Mouse (Mus musculus): ENCODE measurements at regions not wholly inside any gene's neighbourhood (a gene's known extent, or its start where the extent isn't known, plus 50 kb on each side); places are given as distances from the start of the nearest gene placed in this dataset.

GRCm38 (mm10) chr10:100685748-100686147 is 95.5 kb downstream of the 1700017N19Rik start:
- ATAC-seq, result no peak

GRCm38 (mm10) chr10:100695944-100696343 is 105.7 kb downstream of the 1700017N19Rik start:
- ATAC-seq, result peak; percentile 46

GRCm38 (mm10) chr10:100699206-100699605 is 108.9 kb downstream of the 1700017N19Rik start:
- no peak for ATAC-seq

- no peak for ATAC-seq
These were observed 110.3 kb downstream of the 1700017N19Rik start for GRCm38 (mm10) chr10:100700281-100701205.

- ATAC-seq, result peak; percentile 52
These were observed 111.7 kb downstream of the 1700017N19Rik start for GRCm38 (mm10) chr10:100701938-100702337.

GRCm38 (mm10) chr10:100716084-100716667 is 125.9 kb downstream of the 1700017N19Rik start:
- ATAC-seq, result no peak

GRCm38 (mm10) chr10:100718574-100718973 is 128.3 kb downstream of the 1700017N19Rik start:
- ATAC-seq, result no peak

GRCm38 (mm10) chr10:100741269-100741668 is 151.0 kb downstream of the 1700017N19Rik start:
- no peak for ATAC-seq

GRCm38 (mm10) chr10:100742065-100742464 is 151.8 kb downstream of the 1700017N19Rik start:
- no peak for ATAC-seq

- no peak for ATAC-seq
These were observed 155.9 kb downstream of the 1700017N19Rik start for GRCm38 (mm10) chr10:100746151-100746550.

- no peak for ATAC-seq
These were observed 164.7 kb downstream of the 1700017N19Rik start for GRCm38 (mm10) chr10:100754957-100755356.

- no peak for ATAC-seq
These were observed 184.0 kb downstream of the 1700017N19Rik start for GRCm38 (mm10) chr10:100774252-100774651.

GRCm38 (mm10) chr10:100792166-100792565 is 201.9 kb downstream of the 1700017N19Rik start:
- ATAC-seq, result no peak

GRCm38 (mm10) chr10:100792569-100792968 is 202.3 kb downstream of the 1700017N19Rik start:
- no peak for ATAC-seq

GRCm38 (mm10) chr10:100795215-100795972 is 205.1 kb downstream of the 1700017N19Rik start:
- ATAC-seq, result no peak

GRCm38 (mm10) chr10:100811639-100812038 is 221.4 kb downstream of the 1700017N19Rik start:
- no peak for ATAC-seq

GRCm38 (mm10) chr10:100834794-100835193 is 244.5 kb downstream of the 1700017N19Rik start:
- no peak for ATAC-seq

- ATAC-seq, result no peak
These were observed 262.9 kb downstream of the 1700017N19Rik start for GRCm38 (mm10) chr10:100853213-100853612.

GRCm38 (mm10) chr10:100856509-100856908 is 266.2 kb downstream of the 1700017N19Rik start:
- no peak for ATAC-seq

GRCm38 (mm10) chr10:100865501-100866181 is 275.4 kb downstream of the 1700017N19Rik start:
- no peak for ATAC-seq

GRCm38 (mm10) chr10:100868360-100868916 is 278.2 kb downstream of the 1700017N19Rik start:
- ATAC-seq, result no peak

- no peak for ATAC-seq
These were observed 292.3 kb downstream of the 1700017N19Rik start for GRCm38 (mm10) chr10:100882584-100882983.

All from activated CD4-positive, CD25-positive, alpha-beta regulatory T cell, adult 4 months (primary cell).